Mouse (Mus musculus) liver, postnatal 0 days (tissue): ENCODE measurements at regions not wholly inside any gene's neighbourhood (a gene's known extent, or its start where the extent isn't known, plus 50 kb on each side); places are given as distances from the start of the nearest gene placed in this dataset.

Experiments used
- CTCF ChIP-seq: sonication (generic); IDR thresholded peaks from 2 replicates; pipeline ENCODE4 v1.5.1; 2016; ENCODE audit warnings: antibody characterized with exemption, low read depth
- EP300 ChIP-seq: IDR thresholded peaks from 2 replicates; pipeline ENCODE4 v1.6.1; 2016; ENCODE audit warnings: antibody characterized with exemption, low read depth, mild to moderate bottlenecking

- TF ChIP-seq CTCF (no peak), EP300 (no peak)
These were observed 235.4 kb downstream of the Gm765 start for GRCm38 (mm10) chr6:98107123-98107522.
